Mouse (Mus musculus): Measurements from ENCODE around the gene Stk26. TPM values are rescaled to one million over a fixed set of nuclear protein-coding genes. Genes with fewer than 3 reads are reported as not detected.

The Stk26 gene
- polyA plus RNA-seq, 1 experiment = 21.5 TPM

GRCm38 (mm10) chrX:50924629-50925364 is 84.0 kb downstream of the Stk26 start:
- DNase-seq (ENCODE audit: low spot score) = no peak

GRCm38 (mm10) chrX:50926893-50927545 is 86.2 kb downstream of the Stk26 start:
- DNase-seq (ENCODE audit: low spot score) = no peak

GRCm38 (mm10) chrX:50930309-50930708 is 89.5 kb downstream of the Stk26 start:
- no peak for DNase-seq (ENCODE audit: low spot score)

- DNase-seq (ENCODE audit: low spot score) = no peak
These were observed 96.3 kb downstream of the Stk26 start for GRCm38 (mm10) chrX:50937117-50937516.

GRCm38 (mm10) chrX:50942610-50943009 is 101.8 kb downstream of the Stk26 start, which contains the start of gene Frmd7:
Gene Frmd7 (minus strand): TSS chrX:50942710.
- no peak for DNase-seq (ENCODE audit: low spot score)

Other genes starting within 250 kb of the Stk26 start
- 0.88 and 1.2 TPM in 2 replicates for gene Frmd7, start 101.7 kb downstream of the Stk26 start, polyA plus RNA-seq (2012; rRNA removed)
- gene Rap2c, start 177.0 kb downstream of the Stk26 start, polyA plus RNA-seq (2012; rRNA removed) = 13.6 and 13.9 TPM in 2 replicates

All from urinary bladder, adult 2 months (tissue).